Mouse (Mus musculus) testis, adult 2 months (tissue): ENCODE results near the gene Acyp2. TPM values are rescaled to one million over a fixed set of nuclear protein-coding genes. Genes with fewer than 3 reads are reported as not detected.

Experiments
- H3K27ac ChIP-seq: fragments of 200-500 bp; 2 replicates; pipeline ENCODE4 v1.5.1; 2012; ENCODE audit warnings: low read depth, low read length; ENCODE audit not compliant: control insufficient read depth, insufficient read depth
- H3K27me3 ChIP-seq: fragments of 200-500 bp; 2 replicates; pipeline ENCODE4 v1.6.1; 2012; ENCODE audit warnings: mild to moderate bottlenecking, low read length, moderate library complexity; ENCODE audit not compliant: control insufficient read depth, insufficient read depth
- H3K36me3 ChIP-seq: fragments of 200-500 bp; 2 replicates; pipeline ENCODE4 v1.6.1; 2012; ENCODE audit warnings: mild to moderate bottlenecking, low read length; ENCODE audit not compliant: control insufficient read depth, insufficient read depth
- H3K4me1 ChIP-seq: fragments of 200-500 bp; 2 replicates; pipeline ENCODE4 v1.6.1; 2012; ENCODE audit warnings: low read length; ENCODE audit not compliant: control insufficient read depth, insufficient read depth
- H3K4me3 ChIP-seq: fragments of 200-500 bp; 2 replicates; pipeline ENCODE4 v1.5.1; 2012; ENCODE audit warnings: low read depth, mild to moderate bottlenecking, low read length, moderate library complexity, mixed read lengths; ENCODE audit not compliant: control insufficient read depth
- CTCF ChIP-seq: fragments of 200-500 bp; IDR thresholded peaks from 2 replicates; pipeline ENCODE4 v1.5.1; 2012; ENCODE audit warnings: low read depth, mild to moderate bottlenecking, inconsistent platforms, low read length, moderate library complexity; ENCODE audit not compliant: control insufficient read depth, insufficient read depth, insufficient replicate concordance
- POLR2A ChIP-seq: fragments of 200-500 bp; IDR thresholded peaks from 2 replicates; pipeline ENCODE4 v1.6.1; 2012; ENCODE audit warnings: low read depth, mild to moderate bottlenecking, inconsistent platforms, low read length, moderate library complexity; ENCODE audit not compliant: control insufficient read depth
- polyA plus RNA-seq: library from polyadenylated mRNA; depleted of rRNA; stranded (reverse); fragments of >200 nt; gene quantifications from 2 replicates; pipeline ENCODE4 v1.2.3, GENCODE M21; 2012; rRNA removed

Gene Acyp2
- polyA plus RNA-seq = 10.8 and 12.2 TPM in 2 replicates

- Histone ChIP-seq H3K27me3 (no peaks in the 10 kb centered on the region), H3K27ac (peak within 1 kb of the TSS; percentile 96), H3K4me3 (peak within 1 kb of the TSS; percentile 98), H3K4me1 (peaks cover 2% of the 10 kb centered on the region; the same call in 1 of the 2 replicates), H3K36me3 (no peaks in the 10 kb centered on the region)
- TF ChIP-seq POLR2A (peak; percentile 60; the same call in 1 of the 2 replicates), CTCF (no peak)
Measured at GRCm38 (mm10) chr11:30649001-30649637, at the start of gene Acyp2. Gene Acyp2 (minus strand): TSS chr11:30649587.

GRCm38 (mm10) chr11:30689421-30689820 is 40.0 kb upstream of the Acyp2 start:
- Histone ChIP-seq H3K27ac (no peak overlapping the region), H3K4me1 (no peaks in the 10 kb centered on the region), H3K27me3 (no peaks in the 10 kb centered on the region), H3K4me3 (no peak overlapping the region), H3K36me3 (no peaks in the 10 kb centered on the region)
- TF ChIP-seq CTCF = no peak
- TF ChIP-seq POLR2A = no peak

- no peaks in the 10 kb centered on the region for H3K27me3 ChIP-seq
- no peaks in the 10 kb centered on the region for H3K36me3 ChIP-seq
- TF ChIP-seq CTCF (no peak), POLR2A (no peak)
- H3K4me1 ChIP-seq = no peaks in the 10 kb centered on the region
- no peak overlapping the region for H3K27ac ChIP-seq
- H3K4me3 ChIP-seq = no peak overlapping the region
Measured at GRCm38 (mm10) chr11:30676086-30676485, 26.7 kb upstream of the Acyp2 start.

- Histone ChIP-seq H3K4me1 (no peaks in the 10 kb centered on the region), H3K36me3 (no peaks in the 10 kb centered on the region), H3K27me3 (no peaks in the 10 kb centered on the region)
Measured at GRCm38 (mm10) chr11:30672719-30673118, 23.3 kb upstream of the Acyp2 start.

GRCm38 (mm10) chr11:30663001-30663400 is 13.6 kb upstream of the Acyp2 start:
- H3K4me3 ChIP-seq = no peak overlapping the region
- no peaks in the 10 kb centered on the region for H3K4me1 ChIP-seq
- no peak for TF ChIP-seq CTCF
- TF ChIP-seq POLR2A = no peak
- no peak overlapping the region for H3K27ac ChIP-seq
- no peaks in the 10 kb centered on the region for H3K36me3 ChIP-seq
- H3K27me3 ChIP-seq = no peaks in the 10 kb centered on the region

More at GRCm38 (mm10) chr11:30672719-30673118, 23.3 kb upstream of the Acyp2 start:
- H3K27ac ChIP-seq = no peak overlapping the region
- no peak overlapping the region for H3K4me3 ChIP-seq
- TF ChIP-seq POLR2A = no peak
- no peak for TF ChIP-seq CTCF

- Histone ChIP-seq H3K4me3 (no peak overlapping the region), H3K27ac (no peak overlapping the region), H3K27me3 (no peaks in the 10 kb centered on the region), H3K36me3 (no peaks in the 10 kb centered on the region), H3K4me1 (no peaks in the 10 kb centered on the region)
- TF ChIP-seq POLR2A (no peak), CTCF (no peak)
Measured at GRCm38 (mm10) chr11:30662591-30662990, 13.2 kb upstream of the Acyp2 start.

- H3K4me1 ChIP-seq = no peaks in the 10 kb centered on the region
- H3K4me3 ChIP-seq = no peak overlapping the region
- H3K36me3 ChIP-seq = no peaks in the 10 kb centered on the region
- no peak for TF ChIP-seq CTCF
- TF ChIP-seq POLR2A = no peak
- H3K27ac ChIP-seq = no peak overlapping the region
- H3K27me3 ChIP-seq = no peaks in the 10 kb centered on the region
Measured at GRCm38 (mm10) chr11:30657069-30657468, 7.7 kb upstream of the Acyp2 start.
